Mouse (Mus musculus) limb, embryonic 12.5 days (tissue): ENCODE data around the gene Thada. TPM values are rescaled to one million over a fixed set of nuclear protein-coding genes. Genes with fewer than 3 reads are reported as not detected.
A peak's percentile ranks its signal among the peaks of the same experiment; 100 is the strongest.

ENCODE experiments used
- ATAC-seq: fragments of 200-750 bp; cut with Nextera tagmentation; 2 replicates; pipeline ENCODE4 v1.8.0; 2017; ENCODE audit warnings: low read depth, moderate TSS enrichment; ENCODE audit not compliant: insufficient number of reproducible peaks, insufficient read depth, low FRiP score, low TSS enrichment
- H3K27ac ChIP-seq: fragments of 300-500 bp; sonication (generic); 2 replicates; pipeline ENCODE4 v1.5.1; 2016; ENCODE audit warnings: mild to moderate bottlenecking, moderate library complexity
- H3K27me3 ChIP-seq: fragments of 300-500 bp; sonication (generic); 2 replicates; pipeline ENCODE4 v1.6.1; 2016; ENCODE audit warnings: mild to moderate bottlenecking, moderate library complexity
- H3K36me3 ChIP-seq: fragments of 300-500 bp; sonication (generic); 2 replicates; pipeline ENCODE4 v1.6.1; 2016; ENCODE audit warnings: mild to moderate bottlenecking, moderate library complexity
- H3K4me1 ChIP-seq: fragments of 300-500 bp; sonication (generic); replicated peaks from 2 replicates; pipeline ENCODE4 v1.6.1; 2016
- H3K4me2 ChIP-seq: fragments of 300-500 bp; sonication (generic); 2 replicates; pipeline ENCODE4 v1.6.1; 2016; ENCODE audit warnings: mild to moderate bottlenecking, moderate library complexity
- H3K4me3 ChIP-seq: fragments of 300-500 bp; sonication (generic); replicated peaks from 2 replicates; pipeline ENCODE4 v1.5.1; 2016; ENCODE audit warnings: mild to moderate bottlenecking
- H3K9ac ChIP-seq: fragments of 300-500 bp; sonication (generic); replicated peaks from 2 replicates; pipeline ENCODE4 v1.6.1; 2016; ENCODE audit warnings: mild to moderate bottlenecking, moderate library complexity
- H3K9me3 ChIP-seq: fragments of 300-500 bp; sonication (generic); 2 replicates; pipeline ENCODE4 v1.6.1; 2016; ENCODE audit warnings: mild to moderate bottlenecking, moderate library complexity
- WGBS: fragments of 180-500 bp; shearing (Covaris S2); methylation state at CpG from one replicate; pipeline ENCODE4 v1.1.7; 2016; 5-methylcytosine and 5-hydroxymethylcytosine counted together
- polyA plus RNA-seq: library from polyadenylated mRNA; unstranded; fragments of >200 nt; fragmentation: Nextera tagmentation; extraction: Ambion mirVana; gene quantifications from 2 replicates; pipeline ENCODE4 v1.2.1, GENCODE M21; 2016

The Thada gene
- polyA plus RNA-seq, 1 experiment from 2014 or later, result 15.3 TPM

- Histone ChIP-seq H3K4me1 (no peaks in the 10 kb centered on the region), H3K4me3 (no peak overlapping the region), H3K9me3 (peaks cover 2% of the 10 kb centered on the region; the same call in 1 of the 2 replicates), H3K9ac (no peak overlapping the region), H3K4me2 (no peak overlapping the region), H3K36me3 (peaks cover 11% of the 10 kb centered on the region; the same call in 1 of the 2 replicates), H3K27ac (no peak overlapping the region), H3K27me3 (no peaks in the 10 kb centered on the region)
- no peak for ATAC-seq
- WGBS, result 90% methylated on average over 8 of the region's 8 CpGs
These were observed 178.2 kb downstream of the Thada start for GRCm38 (mm10) chr17:84287675-84288420.

- Histone ChIP-seq H3K4me1 (no peaks in the 10 kb centered on the region), H3K9ac (no peak overlapping the region), H3K9me3 (peaks cover 2% of the 10 kb centered on the region; the same call in 1 of the 2 replicates), H3K36me3 (peaks cover 11% of the 10 kb centered on the region; the same call in 1 of the 2 replicates), H3K4me2 (no peak overlapping the region), H3K27ac (no peak overlapping the region), H3K4me3 (no peak overlapping the region), H3K27me3 (no peaks in the 10 kb centered on the region)
- no peak for ATAC-seq
- 96% methylated on average over 5 of the region's 5 CpGs for WGBS
These were observed 179.5 kb downstream of the Thada start for GRCm38 (mm10) chr17:84286536-84286935.

GRCm38 (mm10) chr17:84282388-84283280 lies 183.4 kb downstream of the Thada start:
- H3K9ac ChIP-seq, result no peak overlapping the region
- H3K27ac ChIP-seq, result 0 out of 2 replicates have a peak overlapping the region, but pooled peaks have one; percentile 18
- 0 out of 2 replicates have a peak, but pooled peaks cover 2% of the 10 kb centered on the region for H3K9me3 ChIP-seq
- H3K4me1 ChIP-seq, result peaks cover 23% of the 10 kb centered on the region
- 86% methylated on average over 8 of the region's 8 CpGs for WGBS
- H3K4me2 ChIP-seq, result no peak overlapping the region
- no peak overlapping the region for H3K4me3 ChIP-seq
- ATAC-seq, result no peak
- H3K36me3 ChIP-seq, result no peaks in the 10 kb centered on the region; the same call in 1 of the 2 replicates
- H3K27me3 ChIP-seq, result no peaks in the 10 kb centered on the region

GRCm38 (mm10) chr17:84279001-84279400 lies 187.0 kb downstream of the Thada start:
- no peaks in the 10 kb centered on the region for H3K27me3 ChIP-seq
- ATAC-seq, result peak; percentile 64
- no peak overlapping the region for H3K4me3 ChIP-seq
- peaks cover 41% of the 10 kb centered on the region for H3K4me1 ChIP-seq
- H3K9ac ChIP-seq, result no peak overlapping the region
- 51% methylated on average over 8 of the region's 8 CpGs for WGBS
- peak overlapping the region; percentile 73 for H3K27ac ChIP-seq
- no peak overlapping the region for H3K4me2 ChIP-seq
- no peaks in the 10 kb centered on the region for H3K9me3 ChIP-seq
- H3K36me3 ChIP-seq, result no peaks in the 10 kb centered on the region

- no peaks in the 10 kb centered on the region for H3K36me3 ChIP-seq
- no peak overlapping the region for H3K4me3 ChIP-seq
- no peak overlapping the region for H3K9ac ChIP-seq
- H3K27ac ChIP-seq, result peak overlapping the region; percentile 73
- no peaks in the 10 kb centered on the region for H3K9me3 ChIP-seq
- no peak overlapping the region for H3K4me2 ChIP-seq
- H3K27me3 ChIP-seq, result no peaks in the 10 kb centered on the region
- H3K4me1 ChIP-seq, result peaks cover 47% of the 10 kb centered on the region
- 66% methylated on average over 5 of the region's 5 CpGs for WGBS
- no peak for ATAC-seq
These were observed 187.6 kb downstream of the Thada start for GRCm38 (mm10) chr17:84278193-84278953.

GRCm38 (mm10) chr17:84274999-84275398 lies 191.0 kb downstream of the Thada start:
- Histone ChIP-seq H3K36me3 (peaks cover 13% of the 10 kb centered on the region; the same call in 1 of the 2 replicates), H3K4me3 (no peak overlapping the region), H3K4me2 (no peak overlapping the region), H3K27ac (peak overlapping the region; percentile 91), H3K27me3 (no peaks in the 10 kb centered on the region), H3K9ac (0 out of 2 replicates have a peak overlapping the region, but pooled peaks have one; percentile 18), H3K4me1 (peaks cover 64% of the 10 kb centered on the region), H3K9me3 (no peaks in the 10 kb centered on the region)
- 79% methylated on average over 3 of the region's 3 CpGs for WGBS
- ATAC-seq, result no peak

- WGBS, result 24% methylated on average over 6 of the region's 6 CpGs
- no peak; the same call in 1 of the 2 replicates for ATAC-seq
- no peak overlapping the region for H3K9ac ChIP-seq
These were observed 191.8 kb downstream of the Thada start for GRCm38 (mm10) chr17:84274163-84274562.

GRCm38 (mm10) chr17:84272557-84273261 lies 193.3 kb downstream of the Thada start:
- H3K27ac ChIP-seq, result peak overlapping the region; percentile 91
- peaks cover 17% of the 10 kb centered on the region; the same call in 1 of the 2 replicates for H3K36me3 ChIP-seq
- no peak overlapping the region for H3K4me3 ChIP-seq
- no peak for ATAC-seq
- H3K27me3 ChIP-seq, result no peaks in the 10 kb centered on the region
- peaks cover 41% of the 10 kb centered on the region for H3K4me1 ChIP-seq
- no peaks in the 10 kb centered on the region for H3K9me3 ChIP-seq
- H3K9ac ChIP-seq, result no peak overlapping the region
- 72% methylated on average over 5 of the region's 5 CpGs for WGBS
- no peak overlapping the region for H3K4me2 ChIP-seq

More at GRCm38 (mm10) chr17:84274163-84274562, 191.8 kb downstream of the Thada start:
- no peak overlapping the region for H3K4me3 ChIP-seq
- H3K9me3 ChIP-seq, result no peaks in the 10 kb centered on the region
- H3K4me2 ChIP-seq, result no peak overlapping the region
- H3K4me1 ChIP-seq, result peaks cover 55% of the 10 kb centered on the region
- no peaks in the 10 kb centered on the region for H3K27me3 ChIP-seq
- H3K27ac ChIP-seq, result peak overlapping the region; percentile 91
- H3K36me3 ChIP-seq, result peaks cover 16% of the 10 kb centered on the region; the same call in 1 of the 2 replicates

GRCm38 (mm10) chr17:84271566-84272202 lies 194.3 kb downstream of the Thada start:
- H3K27me3 ChIP-seq, result no peaks in the 10 kb centered on the region
- no peak for ATAC-seq
- no peak overlapping the region for H3K27ac ChIP-seq
- H3K9me3 ChIP-seq, result no peaks in the 10 kb centered on the region
- no peak overlapping the region for H3K4me2 ChIP-seq
- peaks cover 20% of the 10 kb centered on the region; the same call in 1 of the 2 replicates for H3K36me3 ChIP-seq
- no peak overlapping the region for H3K9ac ChIP-seq
- peaks cover 39% of the 10 kb centered on the region for H3K4me1 ChIP-seq
- no peak overlapping the region for H3K4me3 ChIP-seq
- WGBS, result 87% methylated on average over 6 of the region's 6 CpGs

GRCm38 (mm10) chr17:84269722-84270121 lies 196.3 kb downstream of the Thada start:
- WGBS, result 91% methylated on average over 5 of the region's 5 CpGs
- Histone ChIP-seq H3K9ac (no peak overlapping the region), H3K4me3 (no peak overlapping the region), H3K9me3 (no peaks in the 10 kb centered on the region), H3K4me1 (peaks cover 47% of the 10 kb centered on the region), H3K27ac (no peak overlapping the region), H3K27me3 (no peaks in the 10 kb centered on the region), H3K4me2 (no peak overlapping the region), H3K36me3 (peaks cover 20% of the 10 kb centered on the region; the same call in 1 of the 2 replicates)
- ATAC-seq, result no peak
